Mouse (Mus musculus): ENCODE data around the gene Arpc2. TPM values are rescaled to one million over a fixed set of nuclear protein-coding genes. Genes with fewer than 3 reads are reported as not detected.

The Arpc2 gene
- polyA plus RNA-seq (2015; fragmentation: Nextera tagmentation; extraction: Ambion mirVana), result 436 and 457 TPM in 2 replicates

GRCm38 (mm10) chr1:74235938-74236589 is at the start of gene Arpc2:
Gene Arpc2, plus strand, starts transcription at chr1:74236084.
- peak; percentile 94 for ATAC-seq (ENCODE audit: low read depth)
- under 1% methylated on average over 46 of the region's 55 CpGs for WGBS
- peak within 1 kb of the TSS; percentile 100 for H3K4me3 ChIP-seq

GRCm38 (mm10) chr1:74190471-74190870 is 45.4 kb upstream of the Arpc2 start:
- Histone ChIP-seq H3K4me3 (no peak overlapping the region), H3K4me1 (replicated peaks) (no peaks in the 10 kb centered on the region), H3K36me3 (no peaks in the 10 kb centered on the region), H3K4me2 (no peak overlapping the region), H3K9me3 (no peaks in the 10 kb centered on the region; the same call in 1 of the 2 replicates), H3K9ac (no peak overlapping the region), H3K27me3 (no peaks in the 10 kb centered on the region), H3K27ac (replicated peaks) (no peak overlapping the region)
- WGBS, result 87% methylated on average over 7 of the region's 7 CpGs
- ATAC-seq (ENCODE audit: low read depth), result no peak

More at GRCm38 (mm10) chr1:74235938-74236589, at the start of gene Arpc2:
- H3K9me3 ChIP-seq, result no peaks in the 10 kb centered on the region
- H3K9ac ChIP-seq, result peak within 1 kb of the TSS; percentile 95
- peak within 1 kb of the TSS; percentile 96 for H3K4me2 ChIP-seq
- H3K27me3 ChIP-seq, result no peaks in the 10 kb centered on the region
- peak within 1 kb of the TSS; percentile 92 for H3K27ac ChIP-seq (replicated peaks)
- peaks cover 40% of the 10 kb centered on the region for H3K4me1 ChIP-seq (replicated peaks)
- H3K36me3 ChIP-seq, result no peaks in the 10 kb centered on the region

- no peaks in the 10 kb centered on the region for H3K27me3 ChIP-seq
- no peaks in the 10 kb centered on the region for H3K4me1 ChIP-seq (replicated peaks)
- no peak overlapping the region for H3K9ac ChIP-seq
- H3K27ac ChIP-seq (replicated peaks), result no peak overlapping the region
- no peak overlapping the region for H3K4me3 ChIP-seq
- no peak overlapping the region for H3K4me2 ChIP-seq
- ATAC-seq (ENCODE audit: low read depth), result no peak
- WGBS, result 92% methylated on average over 2 of the region's 2 CpGs
- H3K9me3 ChIP-seq, result no peaks in the 10 kb centered on the region
- H3K36me3 ChIP-seq, result no peaks in the 10 kb centered on the region
Measured at GRCm38 (mm10) chr1:74192711-74193110, 43.2 kb upstream of the Arpc2 start.

- H3K27ac ChIP-seq (replicated peaks), result no peak within 1 kb of the TSS
- no peak within 1 kb of the TSS for H3K4me2 ChIP-seq
- H3K4me3 ChIP-seq, result no peak within 1 kb of the TSS
- no peak for ATAC-seq (ENCODE audit: low read depth)
- H3K36me3 ChIP-seq, result no peaks in the 10 kb centered on the region
- H3K4me1 ChIP-seq (replicated peaks), result 0 out of 2 replicates have a peak, but pooled peaks cover 4% of the 10 kb centered on the region
- H3K9ac ChIP-seq, result no peak within 1 kb of the TSS
- no peaks in the 10 kb centered on the region for H3K9me3 ChIP-seq
- 74% methylated on average over 8 of the region's 8 CpGs for WGBS
- H3K27me3 ChIP-seq, result no peaks in the 10 kb centered on the region
Measured at GRCm38 (mm10) chr1:74194445-74194844, 41.4 kb upstream of the Arpc2 start, which contains the start of gene Cxcr1. Gene Cxcr1, minus strand, starts transcription at chr1:74194631.

GRCm38 (mm10) chr1:74195961-74196360 is 39.9 kb upstream of the Arpc2 start:
- H3K4me1 ChIP-seq (replicated peaks), result 0 out of 2 replicates have a peak, but pooled peaks cover 4% of the 10 kb centered on the region
- no peak overlapping the region for H3K9ac ChIP-seq
- no peaks in the 10 kb centered on the region for H3K36me3 ChIP-seq
- H3K27ac ChIP-seq (replicated peaks), result no peak overlapping the region
- H3K4me2 ChIP-seq, result no peak overlapping the region
- H3K27me3 ChIP-seq, result no peaks in the 10 kb centered on the region
- H3K9me3 ChIP-seq, result no peaks in the 10 kb centered on the region
- H3K4me3 ChIP-seq, result no peak overlapping the region
- no peak for ATAC-seq (ENCODE audit: low read depth)
- WGBS, result 45% methylated on average over 7 of the region's 7 CpGs

GRCm38 (mm10) chr1:74196621-74197419 is 39.1 kb upstream of the Arpc2 start:
- H3K4me2 ChIP-seq, result no peak overlapping the region
- no peak overlapping the region for H3K9ac ChIP-seq
- no peaks in the 10 kb centered on the region for H3K27me3 ChIP-seq
- WGBS, result 85% methylated on average over 17 of the region's 17 CpGs
- H3K27ac ChIP-seq (replicated peaks), result no peak overlapping the region
- no peaks in the 10 kb centered on the region for H3K9me3 ChIP-seq
- no peak overlapping the region for H3K4me3 ChIP-seq
- H3K4me1 ChIP-seq (replicated peaks), result 0 out of 2 replicates have a peak, but pooled peaks cover 4% of the 10 kb centered on the region
- no peaks in the 10 kb centered on the region for H3K36me3 ChIP-seq
- no peak for ATAC-seq (ENCODE audit: low read depth)

GRCm38 (mm10) chr1:74197726-74198470 is 38.0 kb upstream of the Arpc2 start:
- Histone ChIP-seq H3K4me3 (no peak overlapping the region), H3K4me1 (replicated peaks) (0 out of 2 replicates have a peak, but pooled peaks cover 4% of the 10 kb centered on the region), H3K27ac (replicated peaks) (no peak overlapping the region), H3K36me3 (no peaks in the 10 kb centered on the region), H3K9me3 (no peaks in the 10 kb centered on the region), H3K27me3 (no peaks in the 10 kb centered on the region), H3K4me2 (no peak overlapping the region), H3K9ac (no peak overlapping the region)
- 80% methylated on average over 12 of the region's 12 CpGs for WGBS
- no peak for ATAC-seq (ENCODE audit: low read depth)

GRCm38 (mm10) chr1:74199046-74199445 is 36.8 kb upstream of the Arpc2 start:
- 0 out of 2 replicates have a peak, but pooled peaks cover 4% of the 10 kb centered on the region for H3K4me1 ChIP-seq (replicated peaks)
- H3K27ac ChIP-seq (replicated peaks), result no peak overlapping the region; the same call in 1 of the 2 replicates
- H3K27me3 ChIP-seq, result no peaks in the 10 kb centered on the region
- no peaks in the 10 kb centered on the region for H3K9me3 ChIP-seq
- no peak overlapping the region for H3K9ac ChIP-seq
- ATAC-seq (ENCODE audit: low read depth), result no peak
- no peak overlapping the region for H3K4me2 ChIP-seq
- no peak overlapping the region for H3K4me3 ChIP-seq
- WGBS, result 75% methylated on average over 8 of the region's 8 CpGs
- no peaks in the 10 kb centered on the region for H3K36me3 ChIP-seq

- Histone ChIP-seq H3K4me1 (replicated peaks) (0 out of 2 replicates have a peak, but pooled peaks cover 4% of the 10 kb centered on the region), H3K27ac (replicated peaks) (no peak overlapping the region), H3K4me2 (no peak overlapping the region), H3K9ac (no peak overlapping the region), H3K9me3 (no peaks in the 10 kb centered on the region), H3K27me3 (no peaks in the 10 kb centered on the region), H3K36me3 (no peaks in the 10 kb centered on the region), H3K4me3 (no peak overlapping the region)
- ATAC-seq (ENCODE audit: low read depth), result no peak
- WGBS, result 85% methylated on average over 7 of the region's 7 CpGs
Measured at GRCm38 (mm10) chr1:74201048-74201844, 34.6 kb upstream of the Arpc2 start.

GRCm38 (mm10) chr1:74203457-74203856 is 32.4 kb upstream of the Arpc2 start:
- Histone ChIP-seq H3K9me3 (no peaks in the 10 kb centered on the region), H3K4me2 (no peak overlapping the region)
- WGBS, result 66% methylated on average over 5 of the region's 5 CpGs

GRCm38 (mm10) chr1:74205881-74206280 is 30.0 kb upstream of the Arpc2 start:
- Histone ChIP-seq H3K9ac (no peak overlapping the region), H3K4me1 (replicated peaks) (no peaks in the 10 kb centered on the region), H3K4me3 (no peak overlapping the region), H3K27ac (replicated peaks) (no peak overlapping the region), H3K36me3 (no peaks in the 10 kb centered on the region), H3K4me2 (no peak overlapping the region), H3K9me3 (no peaks in the 10 kb centered on the region), H3K27me3 (no peaks in the 10 kb centered on the region)
- 60% methylated on average over 7 of the region's 7 CpGs for WGBS
- no peak for ATAC-seq (ENCODE audit: low read depth)

More at GRCm38 (mm10) chr1:74203457-74203856, 32.4 kb upstream of the Arpc2 start:
- Histone ChIP-seq H3K4me1 (replicated peaks) (0 out of 2 replicates have a peak, but pooled peaks cover 4% of the 10 kb centered on the region), H3K4me3 (no peak overlapping the region), H3K27ac (replicated peaks) (no peak overlapping the region), H3K9ac (no peak overlapping the region), H3K36me3 (no peaks in the 10 kb centered on the region), H3K27me3 (no peaks in the 10 kb centered on the region)
- ATAC-seq (ENCODE audit: low read depth), result no peak

Data from neural tube, embryonic 13.5 days (tissue).